Mouse (Mus musculus): Measurements from ENCODE around the gene Med12l. TPM values are rescaled to one million over a fixed set of nuclear protein-coding genes. Genes with fewer than 3 reads are reported as not detected.

Med12l gene
- polyA plus RNA-seq, 1 experiment, result not detected

- Histone ChIP-seq H3K4me3 (replicated peaks) (no peak overlapping the region), H3K36me3 (ENCODE audit: control insufficient read depth) (no peaks in the 10 kb centered on the region), H3K4me1 (ENCODE audit: control insufficient read depth) (no peaks in the 10 kb centered on the region), H3K27me3 (ENCODE audit: control insufficient read depth) (no peaks in the 10 kb centered on the region), H3K9me3 (ENCODE audit: control insufficient read depth, low read length) (no peaks in the 10 kb centered on the region)
- TF ChIP-seq TAL1 (IDR thresholded peaks at IDR 0.05; ENCODE audit: low read length) (no peak), GATA1 (IDR thresholded peaks at IDR 0.05; ENCODE audit: low read length) (no peak)
Observed at GRCm38 (mm10) chr3:59351768-59352167, 346.1 kb downstream of the Med12l start.

DNA sequence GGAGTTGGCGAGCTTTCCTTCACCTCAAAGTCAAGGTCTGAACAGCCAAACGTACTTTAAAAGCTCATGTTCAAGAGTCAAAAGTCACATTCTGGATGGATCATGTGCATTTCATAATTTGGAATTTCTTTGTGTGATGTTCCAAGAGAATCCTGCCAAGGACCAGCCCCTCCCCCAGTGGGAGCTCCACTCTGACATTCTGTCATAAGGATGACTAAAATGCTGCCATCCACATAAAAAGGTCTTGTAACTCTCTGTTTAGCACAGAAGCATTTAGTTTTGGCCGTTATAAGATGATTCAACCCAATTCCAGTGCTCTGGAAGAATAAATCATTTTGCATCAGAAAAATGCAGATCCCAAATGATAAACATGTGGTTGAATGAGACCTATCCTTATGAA is 348.5 kb downstream of the Med12l start:
- Histone ChIP-seq H3K9me3 (ENCODE audit: control insufficient read depth, low read length) (no peaks in the 10 kb centered on the region), H3K4me3 (replicated peaks) (no peak overlapping the region), H3K4me1 (ENCODE audit: control insufficient read depth) (no peaks in the 10 kb centered on the region), H3K36me3 (ENCODE audit: control insufficient read depth) (no peaks in the 10 kb centered on the region), H3K27me3 (ENCODE audit: control insufficient read depth) (no peaks in the 10 kb centered on the region)
- no peak for TF ChIP-seq TAL1 (IDR thresholded peaks at IDR 0.05; ENCODE audit: low read length)

- no peaks in the 10 kb centered on the region for H3K36me3 ChIP-seq (ENCODE audit: control insufficient read depth)
- no peaks in the 10 kb centered on the region for H3K4me1 ChIP-seq (ENCODE audit: control insufficient read depth)
- TF ChIP-seq GATA1 (IDR thresholded peaks at IDR 0.05; ENCODE audit: low read length), result no peak
- TF ChIP-seq TAL1 (IDR thresholded peaks at IDR 0.05; ENCODE audit: low read length), result no peak
- no peaks in the 10 kb centered on the region for H3K27me3 ChIP-seq (ENCODE audit: control insufficient read depth)
- H3K9me3 ChIP-seq (ENCODE audit: control insufficient read depth, low read length), result no peaks in the 10 kb centered on the region
- H3K4me3 ChIP-seq (replicated peaks), result no peak overlapping the region
Observed at GRCm38 (mm10) chr3:59360102-59360501, 354.5 kb downstream of the Med12l start.

- no peaks in the 10 kb centered on the region for H3K4me1 ChIP-seq (ENCODE audit: control insufficient read depth)
- H3K9me3 ChIP-seq (ENCODE audit: control insufficient read depth, low read length), result no peaks in the 10 kb centered on the region
- no peak overlapping the region for H3K4me3 ChIP-seq (replicated peaks)
- no peaks in the 10 kb centered on the region for H3K27me3 ChIP-seq (ENCODE audit: control insufficient read depth)
- TF ChIP-seq GATA1 (IDR thresholded peaks at IDR 0.05; ENCODE audit: low read length) (no peak), TAL1 (IDR thresholded peaks at IDR 0.05; ENCODE audit: low read length) (no peak)
- no peaks in the 10 kb centered on the region for H3K36me3 ChIP-seq (ENCODE audit: control insufficient read depth)
Observed at GRCm38 (mm10) chr3:59361895-59362294, 356.3 kb downstream of the Med12l start.

Other genes with a start within 250 kb of the Med12l start
- not detected in 2 replicates for gene Mindy4b-ps, start 183.5 kb upstream of the Med12l start, polyA plus RNA-seq (2012)
- not detected in 2 replicates for gene Clrn1, start 120.5 kb upstream of the Med12l start, polyA plus RNA-seq (2012)
- gene Gpr171, start 96.0 kb downstream of the Med12l start, polyA plus RNA-seq (2012), result not detected in 2 replicates
- not detected in 2 replicates for gene P2ry14, start 147.8 kb downstream of the Med12l start, polyA plus RNA-seq (2012)
- gene Gpr87, start 189.3 kb downstream of the Med12l start, polyA plus RNA-seq (2012), result not detected in 2 replicates
- 0.01 TPM in 1 of 2 replicates, not detected in the other for gene P2ry13, start 205.1 kb downstream of the Med12l start, polyA plus RNA-seq (2012)

All from erythroblast, embryonic 14.5 days (primary cell).